Mouse (Mus musculus): ENCODE measurements around the gene Ccdc82. TPM values are rescaled to one million over a fixed set of nuclear protein-coding genes. Genes with fewer than 3 reads are reported as not detected.

The Ccdc82 gene
- total and polyA plus RNA-seq, 3 experiments, result 9.5 to 11.9 (median 11.3) TPM

DNA sequence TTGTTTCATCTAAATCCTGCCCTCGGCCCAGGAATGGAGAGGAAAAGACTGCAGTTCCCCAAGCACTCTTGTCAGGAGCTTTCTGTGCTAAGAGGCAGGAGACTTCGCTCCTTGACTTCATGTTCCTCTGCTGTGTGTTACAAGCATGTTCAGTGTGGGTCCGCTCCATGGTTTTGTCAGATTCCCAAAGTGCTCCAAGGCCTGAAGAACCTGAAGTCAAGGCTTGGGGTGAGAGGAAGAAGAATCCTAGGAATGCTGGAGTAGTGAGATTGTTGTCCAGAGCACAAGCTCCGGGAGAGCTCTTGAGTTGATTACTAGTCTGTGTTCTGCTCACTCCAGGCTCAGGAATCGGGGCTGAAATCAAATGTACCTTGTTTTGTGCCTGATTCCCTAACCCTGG is 68.6 kb downstream of the Ccdc82 start:
- dilution Hi-C loops (cut with MboI; ENCODE audit: extremely low pct_ligation_motif_present, extremely low pct_unique_long_range_greater_than_20kb, low sequenced_read_pairs) (no loop called here), in situ Hi-C loops (cut with MboI; ENCODE audit: low pct_ligation_motif_present, low pct_unique_long_range_greater_than_20kb, low sequenced_read_pairs) (no loop called here)
- TF ChIP-seq CHD1 (IDR thresholded peaks at IDR 0.05; ENCODE audit: low read depth, low read length), result no peak
- TF ChIP-seq TBP (conservative IDR thresholded peaks at IDR 0.05; ENCODE audit: low read depth, low read length), result no peak
- TF ChIP-seq EP300 (IDR thresholded peaks at IDR 0.05; ENCODE audit: low read length), result no peak
- no peak for TF ChIP-seq CTCF (conservative IDR thresholded peaks at IDR 0.05 in 1 of 2, IDR thresholded peaks at IDR 0.05 in 1 of 2; ENCODE audit: low read depth in 2 of 2, low read length in 2 of 2)
- TF ChIP-seq CHD2 (IDR thresholded peaks at IDR 0.05; ENCODE audit: low read length), result no peak
- TF ChIP-seq JUN (IDR thresholded peaks at IDR 0.05; ENCODE audit: insufficient read depth, low read depth, low read length), result no peak
- no peak for TF ChIP-seq PAX5 (IDR thresholded peaks at IDR 0.05; ENCODE audit: low read length)
- TF ChIP-seq SMC3 (IDR thresholded peaks at IDR 0.05; ENCODE audit: low read depth, low read length), result no peak
- no peak for TF ChIP-seq POLR2A (IDR thresholded peaks at IDR 0.05; ENCODE audit: low read depth, low read length)
- no peak for TF ChIP-seq MEF2A (IDR thresholded peaks at IDR 0.05; ENCODE audit: borderline replicate concordance, low read depth, low read length)
- no peak for TF ChIP-seq SIN3A (IDR thresholded peaks at IDR 0.05; ENCODE audit: low read length)
- no peaks in the 10 kb centered on the region for H3K9me3 ChIP-seq (replicated peaks; ENCODE audit: low read length)
- H3K36me3 ChIP-seq (replicated peaks in 1 of 2; ENCODE audit: control insufficient read depth in 1 of 2, insufficient read depth in 1 of 2, low read length in 1 of 2), result peaks cover 3 to 14% of the 10 kb centered on the region in 2 experiments
- no peak overlapping the region for H3K9ac ChIP-seq (ENCODE audit: insufficient read depth, low read depth)
- no peaks in the 10 kb centered on the region for H3K27me3 ChIP-seq (replicated peaks)
- H3K4me1 ChIP-seq (ENCODE audit: control insufficient read depth in 1 of 2, insufficient read depth in 2 of 2), result peaks cover 12 to 37% of the 10 kb centered on the region in 2 experiments
- H3K4me3 ChIP-seq (replicated peaks in 1 of 3; ENCODE audit: low read depth in 2 of 3, low read length in 2 of 3, poor library complexity in 1 of 3), result no peak overlapping the region
- H3K4me2 ChIP-seq (ENCODE audit: insufficient read depth, low read depth, poor library complexity, severe bottlenecking), result no peak overlapping the region
- DNase-seq (ENCODE audit: extremely low read depth), result no peak
- peaks cover 10% of the 10 kb centered on the region for H3K79me2 ChIP-seq (replicated peaks; ENCODE audit: control insufficient read depth, extremely low read depth, insufficient read depth, poor library complexity, severe bottlenecking)
- H3K27ac ChIP-seq (ENCODE audit: insufficient read depth, low read depth), result no peak overlapping the region

DNA sequence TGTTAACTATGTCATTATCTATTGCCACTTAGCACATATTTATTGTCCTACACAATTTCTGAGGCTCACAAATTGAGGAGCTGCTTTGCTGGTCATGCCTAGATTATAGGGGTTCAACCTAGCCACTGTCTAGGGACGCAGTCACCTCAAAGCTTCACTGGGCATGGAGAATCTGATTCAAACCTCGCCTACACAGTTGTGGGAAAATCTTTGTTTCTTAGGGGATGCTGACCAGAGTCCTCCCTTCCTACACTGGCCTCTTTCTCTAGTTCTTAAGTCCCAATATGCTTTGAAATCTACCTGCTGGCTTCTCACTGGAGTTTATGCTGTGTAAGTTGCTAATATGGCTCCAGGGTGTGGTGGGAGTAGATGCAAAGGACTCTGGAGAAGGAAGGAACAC is 72.8 kb downstream of the Ccdc82 start:
- Histone ChIP-seq H3K79me2 (replicated peaks; ENCODE audit: control insufficient read depth, extremely low read depth, insufficient read depth, poor library complexity, severe bottlenecking) (peaks cover 13% of the 10 kb centered on the region), H3K4me3 (replicated peaks in 1 of 3; ENCODE audit: low read depth in 2 of 3, low read length in 2 of 3, poor library complexity in 1 of 3) (no peak overlapping the region), H3K9me3 (replicated peaks; ENCODE audit: low read length) (no peaks in the 10 kb centered on the region), H3K4me1 (ENCODE audit: control insufficient read depth in 1 of 2, insufficient read depth in 2 of 2) (peaks cover 39 to 57% of the 10 kb centered on the region in 2 experiments), H3K9ac (ENCODE audit: insufficient read depth, low read depth) (no peak overlapping the region), H3K4me2 (ENCODE audit: insufficient read depth, low read depth, poor library complexity, severe bottlenecking) (peak overlapping the region; percentile 11; the same call in 1 of the 2 replicates), H3K27me3 (replicated peaks) (no peaks in the 10 kb centered on the region), H3K27ac (ENCODE audit: insufficient read depth, low read depth) (no peak overlapping the region), H3K36me3 (replicated peaks in 1 of 2; ENCODE audit: control insufficient read depth in 1 of 2, insufficient read depth in 1 of 2, low read length in 1 of 2) (peaks cover 0 to 8% of the 10 kb centered on the region in 2 experiments)
- no peak for DNase-seq (ENCODE audit: extremely low read depth)
- in situ Hi-C loops (cut with MboI; ENCODE audit: low pct_ligation_motif_present, low pct_unique_long_range_greater_than_20kb, low sequenced_read_pairs), result no loop called here
- dilution Hi-C loops (cut with MboI; ENCODE audit: extremely low pct_ligation_motif_present, extremely low pct_unique_long_range_greater_than_20kb, low sequenced_read_pairs), result no loop called here
- no peak for TF ChIP-seq UBTF (IDR thresholded peaks at IDR 0.05; ENCODE audit: low read depth, low read length)
- no peak for TF ChIP-seq JUN (IDR thresholded peaks at IDR 0.05; ENCODE audit: insufficient read depth, low read depth, low read length)
- no peak for TF ChIP-seq ZMIZ1 (IDR thresholded peaks at IDR 0.05; ENCODE audit: low read depth, low read length)
- TF ChIP-seq NRF1 (IDR thresholded peaks at IDR 0.05; ENCODE audit: low read depth, low read length), result no peak
- TF ChIP-seq TCF12 (IDR thresholded peaks at IDR 0.05; ENCODE audit: low read depth, low read length), result no peak
- TF ChIP-seq BHLHE40 (IDR thresholded peaks at IDR 0.05; ENCODE audit: low read depth, low read length), result no peak
- no peak for TF ChIP-seq MEF2A (IDR thresholded peaks at IDR 0.05; ENCODE audit: borderline replicate concordance, low read depth, low read length)
- no peak for TF ChIP-seq ZKSCAN1 (IDR thresholded peaks at IDR 0.05; ENCODE audit: borderline replicate concordance, low read depth, low read length)
- TF ChIP-seq MAZ (IDR thresholded peaks at IDR 0.05; ENCODE audit: low read depth, low read length), result no peak
- no peak for TF ChIP-seq TBP (conservative IDR thresholded peaks at IDR 0.05; ENCODE audit: low read depth, low read length)
- no peak for TF ChIP-seq RAD21 (IDR thresholded peaks at IDR 0.05; ENCODE audit: low read depth, low read length)
- no peak for TF ChIP-seq JUND (conservative IDR thresholded peaks at IDR 0.05; ENCODE audit: low read depth, low read length)
- no peak for TF ChIP-seq CTCF (conservative IDR thresholded peaks at IDR 0.05 in 1 of 2, IDR thresholded peaks at IDR 0.05 in 1 of 2; ENCODE audit: low read depth in 2 of 2, low read length in 2 of 2)
- TF ChIP-seq CHD2 (IDR thresholded peaks at IDR 0.05; ENCODE audit: low read length), result no peak
- TF ChIP-seq MAX (IDR thresholded peaks at IDR 0.05; ENCODE audit: low read length), result no peak
